Mouse (Mus musculus): Measurements from ENCODE around the gene Cox15. TPM values are rescaled to one million over a fixed set of nuclear protein-coding genes. Genes with fewer than 3 reads are reported as not detected.

Gene Cox15
- polyA plus RNA-seq, 1 experiment from 2014 or later = 12.0 TPM

DNA sequence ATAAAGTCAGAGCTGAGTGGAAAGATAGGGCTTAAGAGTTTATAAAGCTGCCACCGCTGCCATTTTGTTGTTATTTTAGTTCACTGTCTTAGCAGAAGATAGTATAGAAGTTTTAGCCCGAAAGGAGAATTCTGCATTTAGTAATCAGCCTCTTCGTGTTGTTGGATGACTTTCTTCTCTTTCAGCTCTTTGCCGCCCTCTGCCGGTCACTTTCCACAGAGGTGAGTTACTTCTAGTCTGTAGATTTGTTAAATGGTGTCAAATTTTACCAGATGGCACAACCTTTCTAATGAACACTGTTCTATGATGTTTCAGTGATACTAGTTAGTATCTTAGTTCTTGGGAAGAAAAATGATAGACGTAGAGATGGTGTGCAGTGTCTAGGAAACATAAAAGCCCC, 7.7 kb upstream of the Cox15 start:
- no peak overlapping the region for H3K27ac ChIP-seq (replicated peaks)
- H3K9me3 ChIP-seq = no peaks in the 10 kb centered on the region
- H3K9ac ChIP-seq = no peak overlapping the region
- H3K4me3 ChIP-seq = no peak overlapping the region
- H3K27me3 ChIP-seq (replicated peaks) = no peaks in the 10 kb centered on the region
- 0 out of 2 replicates have a peak, but pooled peaks cover 5% of the 10 kb centered on the region for H3K36me3 ChIP-seq
- no peaks in the 10 kb centered on the region for H3K4me1 ChIP-seq
- no peak overlapping the region for H3K4me2 ChIP-seq
- WGBS = 16% methylated on average over 6 of the region's 6 CpGs
- ATAC-seq (ENCODE audit: extremely low read depth, insufficient number of reproducible peaks, low FRiP score, low TSS enrichment) = no peak

DNA sequence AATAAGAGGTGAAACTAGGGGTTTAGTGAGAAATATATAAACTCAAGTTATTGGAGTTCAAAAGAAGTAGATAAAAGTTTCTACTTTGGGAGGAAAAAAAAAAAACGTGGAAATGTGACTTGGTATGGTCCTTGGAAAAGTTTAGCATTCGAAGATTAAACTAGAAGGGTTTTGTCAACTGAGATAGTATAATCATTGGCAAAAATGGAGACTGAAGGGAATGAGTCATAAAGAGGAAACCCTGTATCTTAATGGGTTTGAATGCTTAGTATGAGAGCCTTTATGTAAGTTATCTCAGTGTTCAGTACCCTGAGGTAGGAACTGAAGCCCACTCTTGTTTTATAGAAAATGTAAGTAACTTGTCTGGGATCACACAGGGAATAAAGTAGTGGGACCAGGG, 2.1 kb upstream of the Cox15 start:
- 50% methylated on average over 2 of the region's 2 CpGs for WGBS

DNA sequence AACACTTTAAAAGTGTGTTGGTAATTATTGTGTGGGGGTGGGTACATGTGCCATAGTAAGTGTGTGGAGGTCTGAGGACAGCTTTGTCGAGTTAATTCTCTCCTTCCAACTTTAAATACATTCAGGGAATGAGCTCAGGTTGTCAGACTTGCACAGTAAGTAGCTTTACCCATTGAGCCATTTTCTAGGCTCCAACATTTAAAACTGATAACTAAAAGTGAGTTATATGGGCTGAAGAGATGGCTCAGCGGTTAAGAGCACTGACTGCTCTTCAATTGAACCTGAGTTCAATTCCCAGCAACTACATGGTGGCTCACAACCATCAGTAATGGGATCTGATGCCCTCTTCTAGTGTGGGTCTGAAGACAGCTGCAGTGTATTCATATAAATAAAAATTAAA, 1.4 kb upstream of the Cox15 start:
- Histone ChIP-seq H3K9me3 (no peaks in the 10 kb centered on the region), H3K4me3 (no peak overlapping the region), H3K36me3 (peaks cover 20% of the 10 kb centered on the region), H3K4me2 (no peak overlapping the region), H3K9ac (no peak overlapping the region), H3K4me1 (peaks cover 10% of the 10 kb centered on the region), H3K27me3 (replicated peaks) (no peaks in the 10 kb centered on the region), H3K27ac (replicated peaks) (no peak overlapping the region)
- no peak for ATAC-seq (ENCODE audit: extremely low read depth, insufficient number of reproducible peaks, low FRiP score, low TSS enrichment)
- 74% methylated on average over 2 of the region's 2 CpGs for WGBS

More for the DNA sequence above, 2.1 kb upstream of the Cox15 start:
- Histone ChIP-seq H3K9me3 (no peaks in the 10 kb centered on the region), H3K27ac (replicated peaks) (no peak overlapping the region), H3K4me2 (no peak overlapping the region), H3K9ac (no peak overlapping the region), H3K36me3 (peaks cover 15% of the 10 kb centered on the region), H3K4me3 (no peak overlapping the region), H3K4me1 (peaks cover 10% of the 10 kb centered on the region), H3K27me3 (replicated peaks) (no peaks in the 10 kb centered on the region)
- no peak for ATAC-seq (ENCODE audit: extremely low read depth, insufficient number of reproducible peaks, low FRiP score, low TSS enrichment)

DNA sequence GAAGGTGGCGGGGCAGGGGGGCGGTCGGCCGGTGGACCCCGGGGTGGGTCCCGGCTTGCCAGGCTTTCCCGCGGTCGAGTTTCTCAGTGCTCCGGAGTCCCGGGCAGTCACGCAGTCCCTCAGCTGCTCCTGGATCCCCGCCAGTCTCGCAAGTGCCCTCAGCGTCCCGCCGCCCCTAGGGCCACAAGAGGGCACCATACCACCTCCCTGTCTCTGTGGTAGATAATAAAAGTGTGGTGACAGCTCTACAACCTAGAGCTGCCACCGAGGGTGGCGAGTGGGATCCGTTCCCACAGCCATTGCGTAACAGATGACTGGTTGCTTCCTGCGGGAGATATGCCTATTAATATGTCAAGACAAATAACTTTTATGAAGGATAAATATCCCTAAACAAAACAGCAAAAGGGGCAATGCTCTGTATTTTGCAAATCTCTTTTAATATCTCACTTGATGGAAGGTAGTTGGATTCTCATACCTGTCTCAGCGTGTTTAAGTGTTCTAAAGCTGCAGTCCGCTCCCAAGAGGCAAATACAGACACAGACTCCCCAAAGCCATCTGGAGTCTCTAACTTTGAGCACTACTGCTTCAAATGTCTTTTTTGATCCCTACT, 531 bp upstream of the Cox15 start:
- Histone ChIP-seq H3K9me3 (no peaks in the 10 kb centered on the region), H3K27ac (replicated peaks) (peak overlapping the region; percentile 98), H3K4me2 (peak overlapping the region; percentile 76), H3K9ac (peak overlapping the region; percentile 91), H3K27me3 (replicated peaks) (no peaks in the 10 kb centered on the region), H3K4me3 (peak overlapping the region; percentile 79), H3K36me3 (peaks cover 29% of the 10 kb centered on the region), H3K4me1 (peaks cover 14% of the 10 kb centered on the region)
- peak; percentile 85 for ATAC-seq (ENCODE audit: extremely low read depth, insufficient number of reproducible peaks, low FRiP score, low TSS enrichment)
- WGBS = 1% methylated on average over 23 of the region's 24 CpGs

DNA sequence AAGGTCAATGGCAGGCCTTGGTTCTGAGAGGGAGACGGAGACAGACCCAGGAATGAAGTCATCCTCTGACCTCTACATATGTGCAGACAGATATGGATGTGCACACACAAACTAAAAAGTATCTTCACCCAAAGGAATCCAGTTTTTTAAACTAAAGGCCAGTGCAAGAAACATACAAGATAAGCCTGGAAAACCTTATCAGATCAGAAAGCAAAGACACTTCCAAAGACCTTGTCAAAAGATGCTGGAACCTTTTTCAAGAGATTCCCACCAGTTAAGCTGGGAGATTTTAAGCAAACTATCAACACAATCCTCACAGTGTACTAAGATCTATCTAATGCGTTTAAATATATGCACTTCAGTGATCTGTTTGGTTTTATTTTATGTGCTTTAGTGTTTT, 2.8 kb downstream of the Cox15 start:
- peaks cover 18% of the 10 kb centered on the region for H3K4me1 ChIP-seq
- H3K9me3 ChIP-seq = no peaks in the 10 kb centered on the region
- H3K4me3 ChIP-seq = no peak overlapping the region
- no peak overlapping the region for H3K9ac ChIP-seq
- H3K27ac ChIP-seq (replicated peaks) = no peak overlapping the region
- ATAC-seq (ENCODE audit: extremely low read depth, insufficient number of reproducible peaks, low FRiP score, low TSS enrichment) = no peak
- peaks cover 62% of the 10 kb centered on the region for H3K36me3 ChIP-seq
- H3K27me3 ChIP-seq (replicated peaks) = no peaks in the 10 kb centered on the region
- 90% methylated on average over 2 of the region's 2 CpGs for WGBS
- H3K4me2 ChIP-seq = no peak overlapping the region

DNA sequence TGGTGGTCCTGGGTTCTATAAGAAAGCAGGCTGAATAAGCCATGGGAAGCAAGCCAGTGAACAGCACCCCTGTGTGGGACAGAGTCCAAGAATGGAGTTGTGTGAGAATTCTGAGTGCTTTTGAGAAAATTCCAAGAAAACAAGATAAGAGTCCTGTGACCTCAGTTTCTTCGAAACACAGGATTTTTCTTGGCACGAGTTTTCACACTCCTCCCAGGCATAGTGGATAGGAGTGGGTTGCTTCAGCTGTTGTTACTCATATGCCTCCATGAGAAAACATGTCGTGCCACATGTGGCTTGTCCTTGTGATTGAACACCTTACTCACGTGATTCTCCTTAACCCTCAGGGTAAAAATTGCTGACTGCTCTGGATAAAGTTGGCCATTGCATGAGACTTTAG, 4.9 kb downstream of the Cox15 start:
- H3K4me1 ChIP-seq = peaks cover 14% of the 10 kb centered on the region; the same call in 1 of the 2 replicates
- no peak overlapping the region for H3K9ac ChIP-seq
- no peak overlapping the region; the same call in 1 of the 2 replicates for H3K27ac ChIP-seq (replicated peaks)
- H3K4me2 ChIP-seq = no peak overlapping the region
- no peak for ATAC-seq (ENCODE audit: extremely low read depth, insufficient number of reproducible peaks, low FRiP score, low TSS enrichment)
- no peak overlapping the region for H3K4me3 ChIP-seq
- peaks cover 81% of the 10 kb centered on the region for H3K36me3 ChIP-seq
- H3K9me3 ChIP-seq = no peaks in the 10 kb centered on the region
- H3K27me3 ChIP-seq (replicated peaks) = no peaks in the 10 kb centered on the region
- 62% methylated on average over 4 of the region's 4 CpGs for WGBS

DNA sequence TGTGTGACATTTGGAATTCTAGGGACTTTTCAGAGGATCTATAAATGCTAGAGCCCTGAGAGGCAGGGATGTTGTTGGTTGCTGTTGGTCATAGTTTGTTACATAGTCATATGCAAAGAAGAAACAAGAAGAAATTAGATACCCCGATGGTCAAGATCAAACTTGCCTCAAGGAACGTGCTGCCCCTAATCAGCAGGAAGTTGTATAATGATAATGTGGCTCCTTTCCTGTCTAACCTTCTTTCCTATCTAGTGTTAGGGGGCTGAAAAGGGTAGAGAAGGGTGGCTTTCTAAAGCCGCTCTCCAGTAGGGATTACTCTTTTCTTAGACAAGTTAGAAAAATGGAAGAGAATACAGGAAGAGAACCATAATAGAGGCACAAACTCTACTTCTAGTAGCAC, 7.1 kb downstream of the Cox15 start:
- ATAC-seq (ENCODE audit: extremely low read depth, insufficient number of reproducible peaks, low FRiP score, low TSS enrichment) = no peak

DNA sequence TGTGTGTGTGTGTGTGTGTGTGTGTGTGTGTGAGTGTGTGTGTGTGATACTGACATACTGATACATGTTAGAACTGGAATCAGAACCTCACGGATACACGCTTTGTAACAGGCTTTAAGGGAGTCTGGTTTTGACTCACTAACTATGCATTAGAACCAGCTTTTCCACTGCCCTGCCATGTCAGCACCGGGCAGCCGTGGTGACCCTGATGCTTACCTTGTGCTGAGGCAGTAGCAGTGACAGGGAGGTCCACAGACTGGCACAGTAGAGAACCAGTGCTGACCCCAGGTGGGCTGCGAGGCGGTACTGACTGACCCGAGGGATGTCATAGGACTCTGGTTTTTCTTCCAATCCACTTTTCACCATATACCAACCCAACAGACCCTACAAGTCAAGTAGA, 9.4 kb downstream of the Cox15 start:
- no peak overlapping the region for H3K9ac ChIP-seq
- no peak for ATAC-seq (ENCODE audit: extremely low read depth, insufficient number of reproducible peaks, low FRiP score, low TSS enrichment)
- peaks cover 5% of the 10 kb centered on the region; the same call in 1 of the 2 replicates for H3K4me1 ChIP-seq
- H3K36me3 ChIP-seq = peaks cover 95% of the 10 kb centered on the region
- no peak overlapping the region for H3K4me3 ChIP-seq
- H3K27me3 ChIP-seq (replicated peaks) = no peaks in the 10 kb centered on the region
- no peaks in the 10 kb centered on the region for H3K9me3 ChIP-seq
- H3K27ac ChIP-seq (replicated peaks) = no peak overlapping the region
- no peak overlapping the region for H3K4me2 ChIP-seq
- WGBS = 88% methylated on average over 7 of the region's 7 CpGs

More for the DNA sequence above, 7.1 kb downstream of the Cox15 start:
- WGBS = 67% methylated on average over 3 of the region's 3 CpGs
- H3K4me1 ChIP-seq = peaks cover 8% of the 10 kb centered on the region; the same call in 1 of the 2 replicates
- no peak overlapping the region for H3K9ac ChIP-seq
- H3K9me3 ChIP-seq = no peaks in the 10 kb centered on the region
- no peak overlapping the region for H3K4me2 ChIP-seq
- H3K27me3 ChIP-seq (replicated peaks) = no peaks in the 10 kb centered on the region
- no peak overlapping the region for H3K27ac ChIP-seq (replicated peaks)
- peaks cover 97% of the 10 kb centered on the region for H3K36me3 ChIP-seq
- H3K4me3 ChIP-seq = no peak overlapping the region

DNA sequence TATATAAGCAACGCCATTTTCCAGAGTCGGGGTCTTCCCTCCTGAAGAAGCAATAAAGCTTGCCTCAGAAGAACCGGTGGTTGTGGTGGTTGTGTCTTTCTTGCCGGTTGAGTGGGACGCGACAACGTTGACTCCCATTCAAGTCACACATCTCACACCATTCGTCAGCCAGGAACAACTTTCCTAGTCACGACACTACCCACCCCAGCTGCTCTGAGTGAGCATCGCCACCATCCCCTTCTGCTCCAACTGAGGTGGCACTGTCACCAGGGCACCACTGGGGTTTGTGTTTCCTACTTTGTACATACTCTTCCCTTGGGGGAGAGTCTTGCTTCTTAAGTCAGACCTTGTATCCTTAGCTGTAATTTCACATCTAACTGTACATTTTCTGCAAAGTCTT, 14.4 kb downstream of the Cox15 start:
- H3K9ac ChIP-seq = no peak overlapping the region
- WGBS = 96% methylated on average over 10 of the region's 10 CpGs

DNA sequence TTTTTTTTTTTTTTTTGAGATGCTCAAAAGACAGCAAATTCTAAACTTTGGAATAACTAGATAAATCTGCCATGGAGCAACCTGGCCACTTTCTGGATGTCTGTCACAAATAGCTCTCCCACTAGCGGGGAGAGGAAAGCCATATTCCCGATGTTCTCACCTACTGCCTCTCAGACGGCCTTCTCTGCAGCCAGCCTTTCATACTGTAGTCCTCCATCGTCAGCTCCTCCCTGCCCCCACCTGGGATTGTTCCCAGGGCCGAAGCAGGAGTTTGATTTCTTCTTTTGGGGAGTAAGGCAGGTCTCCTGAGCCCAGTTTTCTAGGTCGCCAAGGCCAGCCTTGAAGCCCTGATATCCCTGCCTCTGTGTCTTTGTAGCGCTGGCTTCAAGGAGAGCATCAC, 21.6 kb downstream of the Cox15 start:
- H3K9ac ChIP-seq = no peak overlapping the region
- no peak for ATAC-seq (ENCODE audit: extremely low read depth, insufficient number of reproducible peaks, low FRiP score, low TSS enrichment)

More for the DNA sequence above, 14.4 kb downstream of the Cox15 start:
- Histone ChIP-seq H3K27ac (replicated peaks) (no peak overlapping the region), H3K36me3 (peaks cover 93% of the 10 kb centered on the region), H3K4me1 (no peaks in the 10 kb centered on the region), H3K9me3 (no peaks in the 10 kb centered on the region), H3K4me3 (no peak overlapping the region), H3K4me2 (no peak overlapping the region), H3K27me3 (replicated peaks) (no peaks in the 10 kb centered on the region)
- ATAC-seq (ENCODE audit: extremely low read depth, insufficient number of reproducible peaks, low FRiP score, low TSS enrichment) = no peak

DNA sequence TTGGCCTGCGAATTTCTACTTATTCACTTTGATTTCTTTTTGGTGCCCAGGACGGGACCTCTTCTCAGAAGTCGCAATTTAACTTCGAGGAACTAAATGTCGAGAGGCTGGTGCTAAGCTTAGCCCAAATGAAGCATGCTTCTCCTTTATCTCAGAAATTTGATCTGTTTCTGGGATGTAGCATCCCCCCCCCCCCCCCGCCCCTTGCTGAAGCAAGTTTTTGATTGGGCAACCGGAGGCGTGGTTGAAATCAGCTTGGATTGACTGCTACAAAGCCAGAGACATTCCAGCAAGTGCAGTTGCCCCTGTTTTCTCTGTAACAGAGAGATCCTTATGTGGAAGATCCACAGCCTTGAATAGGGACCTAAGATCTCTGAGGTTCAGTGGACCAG, 22.8 kb downstream of the Cox15 start:
- H3K27me3 ChIP-seq (replicated peaks) = no peaks in the 10 kb centered on the region
- peak overlapping the region; percentile 48 for H3K4me3 ChIP-seq
- ATAC-seq (ENCODE audit: extremely low read depth, insufficient number of reproducible peaks, low FRiP score, low TSS enrichment) = no peak
- peak overlapping the region; percentile 45; the same call in 1 of the 2 replicates for H3K27ac ChIP-seq (replicated peaks)
- peak overlapping the region; percentile 77 for H3K9ac ChIP-seq
- H3K9me3 ChIP-seq = no peaks in the 10 kb centered on the region
- 32% methylated on average over 8 of the region's 8 CpGs for WGBS
- peaks cover 58% of the 10 kb centered on the region for H3K36me3 ChIP-seq
- H3K4me1 ChIP-seq = peaks cover 11% of the 10 kb centered on the region
- peak overlapping the region; percentile 70 for H3K4me2 ChIP-seq

More for the DNA sequence above, 21.6 kb downstream of the Cox15 start:
- H3K4me3 ChIP-seq = no peak overlapping the region
- no peaks in the 10 kb centered on the region for H3K27me3 ChIP-seq (replicated peaks)
- peaks cover 11% of the 10 kb centered on the region for H3K4me1 ChIP-seq
- 57% methylated on average over 7 of the region's 7 CpGs for WGBS
- H3K36me3 ChIP-seq = peaks cover 56% of the 10 kb centered on the region
- H3K9me3 ChIP-seq = no peaks in the 10 kb centered on the region
- H3K4me2 ChIP-seq = no peak overlapping the region
- H3K27ac ChIP-seq (replicated peaks) = no peak overlapping the region

Data from heart, embryonic 13.5 days (tissue).